Mouse (Mus musculus) layer of hippocampus, adult 11-12 months (tissue): ENCODE measurements at regions not wholly inside any gene's neighbourhood (a gene's known extent, or its start where the extent isn't known, plus 50 kb on each side); places are given as distances from the start of the nearest gene placed in this dataset.
A peak's percentile ranks its signal among the peaks of the same experiment; 100 is the strongest.

Experiments
- DNase-seq: peaks from one replicate; pipeline ENCODE4 v3.0.0; 2022; ENCODE audit warnings: low spot score

DNA sequence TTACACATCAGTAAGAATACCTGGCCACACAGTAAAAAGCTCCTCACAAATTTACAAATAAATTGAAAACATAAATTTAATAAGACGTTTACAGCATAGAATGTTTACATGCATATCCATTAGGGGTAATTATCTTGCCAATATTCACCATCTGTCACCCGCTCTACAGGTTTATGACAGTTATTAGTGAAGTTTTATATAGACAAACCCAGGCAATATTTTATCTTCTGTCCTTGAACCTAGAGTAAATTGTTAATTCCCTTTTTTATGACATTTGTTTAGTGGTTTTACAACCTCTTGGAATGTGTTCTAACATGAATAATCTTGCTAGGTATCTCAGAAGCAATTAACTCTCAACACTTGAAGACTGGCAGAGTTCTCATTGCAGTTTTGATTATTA is 6458.7 kb downstream of the 9330182O14Rik start:
- DNase-seq: no peak

DNA sequence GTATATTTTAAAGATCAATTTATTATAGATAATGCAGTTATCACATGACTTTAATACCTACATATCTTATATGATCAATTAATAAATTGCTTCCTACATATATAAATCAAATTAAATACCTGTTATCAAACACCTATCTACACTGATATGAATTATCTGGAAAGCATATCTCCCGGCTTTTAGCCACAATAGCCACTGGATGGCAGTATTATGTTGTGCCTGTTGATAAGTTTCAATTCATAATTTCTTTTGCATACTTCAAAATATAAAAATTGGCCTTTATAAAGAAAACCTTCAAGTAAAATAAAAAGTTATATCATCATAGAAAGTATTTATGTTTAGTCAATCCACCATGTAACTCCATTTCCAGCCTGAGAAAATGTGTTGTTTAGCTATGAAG is 6464.2 kb downstream of the 9330182O14Rik start:
- peak; percentile 5 for DNase-seq

DNA sequence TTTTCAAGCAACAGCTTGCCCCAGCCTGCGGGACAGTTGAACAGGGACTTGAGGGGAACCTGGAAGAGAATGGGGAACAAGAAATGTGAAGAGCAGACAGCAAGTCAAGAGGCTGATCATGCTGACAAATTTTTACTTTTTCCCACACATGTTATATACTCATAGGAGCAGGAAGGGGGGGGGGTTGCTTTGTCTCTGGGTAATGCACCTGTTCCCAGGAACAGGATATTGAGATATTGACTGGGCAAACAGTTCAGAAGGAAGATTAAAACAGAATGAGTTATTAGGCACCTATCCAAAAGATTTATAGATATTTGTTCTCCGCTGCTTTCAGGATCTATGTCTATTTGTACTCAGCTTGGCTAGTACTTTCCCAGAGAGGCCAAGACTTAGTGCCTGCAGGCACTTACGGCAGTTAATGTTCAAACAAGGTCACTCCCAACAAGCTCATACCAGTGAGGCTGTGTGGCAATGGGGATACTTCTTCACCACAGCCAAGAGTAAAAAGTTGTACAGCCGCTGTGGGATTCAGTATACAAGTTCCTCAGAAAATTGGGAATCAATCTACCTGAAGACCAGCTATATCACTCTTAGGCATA is 6489.4 kb downstream of the 9330182O14Rik start:
- no peak for DNase-seq

DNA sequence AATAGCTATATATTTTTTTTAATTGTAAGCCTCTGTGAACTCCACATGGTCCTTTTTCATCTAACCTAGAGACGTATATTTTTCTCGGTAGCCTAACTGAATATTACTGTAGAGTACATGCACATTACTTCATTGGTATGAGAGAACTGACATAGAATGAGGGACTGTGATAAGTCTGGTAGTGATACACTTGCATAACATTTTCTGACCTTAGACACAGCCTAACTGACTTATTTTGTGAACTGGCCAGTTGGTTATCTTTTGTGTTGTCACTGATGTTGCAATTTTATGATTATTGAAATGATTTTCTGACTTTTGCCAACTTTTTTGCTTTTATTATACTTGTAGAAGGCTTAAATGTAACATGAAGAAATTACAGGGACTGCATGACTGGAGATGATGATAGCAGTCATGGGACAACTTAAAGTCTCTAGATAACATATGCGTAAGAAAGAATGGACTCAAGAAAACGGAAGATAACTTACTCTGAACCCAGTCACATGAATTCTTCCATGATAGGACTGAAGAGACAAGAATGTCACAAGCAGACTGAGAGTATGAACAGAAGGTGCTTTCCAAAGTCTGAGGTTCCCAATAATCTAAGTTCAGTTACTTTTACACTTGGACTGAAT is 6491.0 kb downstream of the 9330182O14Rik start:
- DNase-seq: no peak
